Mouse (Mus musculus) NIH3T3 (cell line): ENCODE results near the gene Hddc3.
A peak's percentile ranks its signal among the peaks of the same experiment; 100 is the strongest.

ENCODE experiments used
- DNase-seq: peaks from one replicate; pipeline ENCODE4 v3.0.0-alpha.2; 2012; ENCODE audit warnings: low read depth

Hddc3 gene

GRCm38 (mm10) chr7:80342858-80343257 is at the start of gene Hddc3:
Gene Hddc3 (plus strand): TSS chr7:80343104.
- peak; percentile 98 for DNase-seq

GRCm38 (mm10) chr7:80294062-80294763 is 48.7 kb upstream of the Hddc3 start, which contains the start of gene Prc1:
Gene Prc1 (plus strand): TSS chr7:80294450.
- DNase-seq = peak; percentile 99

DNA sequence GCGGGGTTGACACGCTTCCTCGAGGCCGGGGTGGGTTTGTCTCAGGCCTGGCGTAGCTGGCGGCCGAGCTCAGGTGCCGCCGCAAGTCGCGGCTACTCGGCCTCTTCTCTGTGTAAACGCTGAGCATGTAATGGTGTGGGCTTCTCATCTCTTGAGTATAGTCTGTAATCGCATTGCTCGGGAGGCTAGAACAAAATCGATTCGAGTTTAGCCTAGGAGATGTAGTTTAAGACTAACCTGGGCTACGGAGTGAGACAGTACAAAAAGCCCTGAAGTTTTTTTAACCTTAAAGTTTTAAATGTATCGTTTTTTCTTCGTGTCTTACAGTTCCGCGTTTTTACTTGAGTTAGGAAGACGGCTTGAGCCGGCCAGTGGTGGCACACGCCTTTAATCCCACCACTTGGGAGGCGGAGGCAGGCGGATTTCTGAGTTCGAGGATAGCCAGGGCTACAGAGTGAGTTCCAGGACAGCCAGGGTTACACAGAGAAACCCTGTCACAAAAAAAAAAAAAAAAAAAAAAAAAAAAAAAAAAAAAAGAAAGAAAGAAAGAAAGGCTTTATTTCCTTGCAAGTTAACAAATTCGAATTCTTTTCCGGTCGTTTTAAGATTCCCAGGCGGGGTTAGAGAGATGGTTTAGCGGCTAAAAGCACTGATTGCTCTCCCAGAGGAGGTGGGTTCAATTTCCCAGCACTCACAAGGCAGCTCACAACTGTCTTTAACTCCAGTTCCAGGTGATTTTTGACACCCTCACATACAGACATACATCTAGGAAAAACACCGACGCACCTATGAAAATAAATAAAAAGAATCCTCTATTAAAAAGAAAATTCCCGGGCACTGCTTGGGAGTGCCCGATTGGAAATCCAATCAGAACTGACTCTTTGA is 47.9 kb upstream of the Hddc3 start:
- peak; percentile 46 for DNase-seq

- no peak for DNase-seq
These were observed 46.4 kb upstream of the Hddc3 start for GRCm38 (mm10) chr7:80296462-80296861.

DNA sequence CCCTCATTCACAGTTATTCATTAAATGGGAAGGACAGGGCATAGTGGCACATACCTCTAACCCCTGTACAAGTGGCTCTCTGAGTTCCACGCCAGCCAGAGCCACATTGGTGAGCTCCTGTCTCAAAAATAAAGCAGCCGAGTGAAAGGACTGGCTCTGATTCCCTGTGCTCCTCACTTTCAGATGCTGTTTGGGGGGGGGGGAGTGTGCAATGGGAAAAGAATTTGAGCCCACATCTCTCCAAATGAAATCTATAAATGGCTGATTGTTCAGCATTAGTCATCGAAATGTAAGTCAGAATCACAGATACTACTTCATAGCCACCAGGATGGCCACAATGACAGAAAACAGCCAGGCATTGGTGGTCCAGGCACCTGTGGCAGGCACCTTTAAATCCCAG is 45.9 kb upstream of the Hddc3 start:
- peak; percentile 58 for DNase-seq

- peak; percentile 57 for DNase-seq
These were observed 44.1 kb upstream of the Hddc3 start for GRCm38 (mm10) chr7:80298754-80299153.

- DNase-seq = peak; percentile 47
These were observed 43.3 kb upstream of the Hddc3 start for GRCm38 (mm10) chr7:80299568-80299967.

DNA sequence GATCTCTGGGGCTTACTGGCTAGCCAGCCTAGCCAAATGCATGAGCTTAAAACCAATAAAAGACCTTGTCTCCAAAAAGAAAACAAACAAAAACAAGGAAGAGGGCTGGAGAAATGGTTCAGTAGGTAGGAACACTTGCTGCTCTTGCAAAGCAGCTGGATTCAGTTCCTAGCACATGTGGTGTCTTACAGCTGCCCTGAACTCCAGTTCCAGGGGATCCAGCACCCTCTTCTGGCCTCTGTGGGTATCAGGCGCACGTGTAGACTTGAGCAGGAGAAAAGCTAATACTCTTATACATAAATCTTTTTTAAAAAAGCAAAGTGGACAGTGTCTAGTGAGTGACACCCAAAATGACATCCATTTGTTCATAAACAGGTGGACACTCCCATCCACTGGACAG is 41.4 kb upstream of the Hddc3 start:
- DNase-seq = peak; percentile 43

DNA sequence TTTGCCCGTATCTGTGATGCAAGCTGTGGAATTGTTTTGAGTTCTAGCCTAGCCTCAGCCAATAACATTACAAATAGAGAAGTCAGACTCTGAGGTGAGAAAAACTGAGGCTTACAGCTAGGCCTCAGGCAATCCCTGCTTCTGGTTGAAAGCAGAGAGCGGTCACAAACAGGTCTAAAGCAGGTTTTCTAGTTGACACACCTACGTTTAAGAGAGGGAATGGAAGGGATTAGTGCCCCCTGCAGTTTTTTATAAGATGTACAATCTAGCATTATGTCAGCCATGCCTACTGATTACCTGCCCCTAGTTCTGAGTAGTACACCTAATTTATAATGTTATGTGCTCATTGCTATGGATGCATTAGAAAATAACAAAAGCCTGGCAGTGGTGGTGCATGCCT is 35.1 kb upstream of the Hddc3 start:
- DNase-seq = no peak

DNA sequence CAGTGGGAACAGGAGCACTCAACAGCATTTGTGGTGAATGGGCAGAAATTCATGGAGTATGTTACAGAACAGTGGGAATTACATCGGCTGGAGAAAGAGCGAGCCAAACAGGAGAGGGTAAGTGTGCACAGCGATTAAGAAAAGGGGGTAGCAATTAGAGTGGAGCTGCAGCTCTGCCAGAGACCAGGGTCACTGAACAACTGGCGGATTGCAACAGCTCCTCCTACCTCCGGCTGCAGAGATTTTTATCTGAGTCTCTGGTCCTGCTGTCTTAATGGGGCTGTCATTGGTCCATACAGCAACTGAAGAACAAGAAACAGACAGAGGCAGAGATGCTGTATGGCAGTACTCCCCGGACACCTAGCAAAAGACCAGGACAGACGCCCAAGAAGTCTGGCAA is 32.1 kb upstream of the Hddc3 start:
- DNase-seq = no peak

- DNase-seq = no peak
These were observed 27.2 kb upstream of the Hddc3 start for GRCm38 (mm10) chr7:80315733-80316132.

DNA sequence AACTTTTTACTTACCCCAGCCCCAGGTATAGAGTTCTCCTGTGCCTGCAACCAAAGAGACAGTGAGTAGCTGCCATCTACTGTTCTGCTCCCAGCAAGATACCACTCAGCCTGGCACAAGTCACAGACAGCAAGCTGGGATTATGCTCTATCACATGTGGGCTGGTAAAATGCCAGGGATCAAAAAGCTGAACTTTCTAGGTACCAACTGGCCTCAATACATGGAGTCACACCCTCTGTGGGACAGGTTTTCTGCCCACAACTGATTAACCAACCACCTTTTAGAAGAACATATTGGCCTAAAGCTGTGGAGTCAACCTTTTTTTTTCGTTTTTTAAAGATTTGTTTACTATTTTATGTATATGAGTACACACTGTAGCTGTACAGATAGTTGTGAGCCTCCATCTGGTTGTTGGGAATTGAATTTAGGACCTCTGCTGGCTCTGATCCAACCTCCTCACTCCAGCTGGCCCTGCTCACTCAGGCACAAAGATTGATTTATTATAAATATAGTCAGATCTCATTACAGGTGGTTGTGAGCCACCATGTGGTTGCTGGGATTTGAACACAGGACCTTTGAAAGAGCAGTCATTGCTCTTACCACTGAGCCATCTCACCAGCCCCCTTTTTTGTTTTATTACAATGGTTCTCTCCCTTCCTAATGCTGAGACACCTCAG is 25.3 kb upstream of the Hddc3 start:
- DNase-seq = no peak

DNA sequence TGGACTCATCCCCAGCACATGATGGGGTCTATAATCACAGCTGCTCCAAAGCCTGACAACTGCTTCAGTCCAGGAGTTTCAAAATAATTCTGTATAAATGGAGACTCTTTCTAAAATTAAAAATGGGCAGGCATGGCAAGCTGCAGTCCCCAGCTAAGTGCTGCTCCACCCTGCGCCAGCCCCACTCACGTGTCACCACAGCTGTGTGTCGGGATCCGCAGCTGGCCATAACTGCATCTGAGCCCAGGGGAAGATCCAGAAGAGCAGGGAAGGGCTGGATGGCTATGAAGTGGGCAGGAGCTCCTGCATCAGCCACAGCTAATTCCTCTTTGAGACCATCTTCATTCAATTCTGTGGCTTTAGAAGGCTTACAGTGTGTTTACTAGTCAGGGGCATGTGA is 24.2 kb upstream of the Hddc3 start:
- DNase-seq = no peak

- DNase-seq = no peak
These were observed 22.9 kb upstream of the Hddc3 start for GRCm38 (mm10) chr7:80319846-80320496.

DNA sequence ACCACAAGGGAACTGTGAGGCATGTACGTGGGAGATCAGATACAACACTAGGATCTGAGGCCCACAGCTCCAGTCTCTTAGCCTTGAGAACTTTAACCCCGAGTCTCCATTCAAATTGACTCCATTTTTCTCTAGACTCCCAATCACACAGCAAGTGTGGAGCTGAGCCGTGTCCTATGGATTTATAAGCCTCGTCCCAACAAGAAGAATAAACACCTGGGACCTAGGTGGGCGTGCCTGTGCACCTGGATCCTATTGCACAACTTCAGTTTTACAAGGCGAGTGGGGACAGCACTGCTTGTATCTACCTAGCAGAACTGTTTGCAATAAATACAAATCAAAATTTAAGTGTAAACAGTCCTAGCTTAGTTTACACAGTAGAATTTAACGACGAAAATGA is 19.6 kb upstream of the Hddc3 start:
- DNase-seq = no peak

DNA sequence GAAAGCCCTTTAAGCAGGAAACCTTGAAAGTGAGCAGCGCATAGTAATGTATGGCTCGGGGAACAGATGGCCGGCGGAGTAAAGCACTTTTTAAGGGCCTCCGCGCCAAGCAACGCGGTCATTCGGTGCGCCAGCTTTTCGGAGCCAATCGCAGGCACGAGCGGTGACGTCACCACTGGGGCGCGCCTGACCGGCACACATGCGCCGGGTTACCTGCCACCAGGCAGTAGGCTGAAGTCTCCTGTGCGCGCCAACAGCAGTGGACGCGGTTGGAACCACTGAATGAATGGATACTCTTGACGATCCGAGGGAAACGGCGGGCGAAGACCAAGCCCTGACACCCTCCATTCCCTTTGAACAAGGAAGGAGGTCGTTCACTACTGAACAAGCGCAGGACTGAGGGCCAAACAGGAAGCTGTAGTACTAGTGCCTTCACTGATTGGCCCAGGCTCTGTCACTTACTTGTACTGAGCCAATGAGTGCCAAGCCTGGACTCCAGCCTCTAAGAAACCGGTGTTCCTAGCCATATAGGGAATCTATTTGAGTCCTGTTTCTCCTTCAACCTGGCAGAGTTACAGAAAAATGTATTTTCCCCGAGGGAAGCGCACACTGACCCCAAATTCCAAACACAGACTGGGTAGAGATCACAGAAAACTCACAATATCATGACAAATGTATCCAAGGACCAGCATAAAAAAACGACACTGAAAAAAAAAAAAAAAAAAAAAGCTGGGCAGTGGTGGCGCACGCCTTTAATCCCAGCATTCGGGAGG is 18.7 kb upstream of the Hddc3 start, which contains the start of gene Rccd1:
Gene Rccd1 (minus strand): TSS at position 412 of the 773 bp plus-strand sequence.
- DNase-seq = peak; percentile 97

DNA sequence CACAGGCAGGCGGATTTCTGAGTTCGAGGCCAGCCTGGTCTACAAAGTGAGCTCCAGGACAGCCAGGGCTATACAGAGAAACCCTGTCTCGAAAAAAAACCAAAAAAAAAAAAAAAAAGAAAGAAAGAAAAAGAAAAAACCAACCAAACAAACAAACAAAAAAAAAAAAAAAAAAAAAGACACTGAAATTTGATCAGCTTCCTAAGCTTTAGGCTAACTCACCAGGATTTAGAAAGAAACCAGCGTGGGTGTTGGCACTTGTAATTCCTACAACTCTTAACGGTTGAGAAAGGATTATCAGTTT is 18.1 kb upstream of the Hddc3 start:
- DNase-seq = peak; percentile 33

GRCm38 (mm10) chr7:80325292-80325868 is 17.5 kb upstream of the Hddc3 start:
- no peak for DNase-seq

- no peak for DNase-seq
These were observed 16.8 kb upstream of the Hddc3 start for GRCm38 (mm10) chr7:80326076-80326475.

- DNase-seq = no peak
These were observed 12.6 kb upstream of the Hddc3 start for GRCm38 (mm10) chr7:80330278-80330677.

GRCm38 (mm10) chr7:80331433-80331832 is 11.5 kb upstream of the Hddc3 start:
- DNase-seq = no peak
